ENCODE assay signal across 12 mouse cellular contexts in genomic region chr5:139585748-139586060, GRCm38 (mm10). TPM values are rescaled to one million over a fixed set of nuclear protein-coding genes. Genes with fewer than 3 reads are reported as not detected.
A peak's percentile ranks its signal among the peaks of the same experiment; 100 is the strongest.
DNase-seq lines count a peak whose midpoint lies in the region; ATAC-seq lines count a peak whose summit lies in the region.
"Had no signal": no experiment of that assay in that cellular context is flagged by ENCODE, and none has a peak within 500 bp of the region (broad histone marks: within the 10 kb centered on the region; RNA-seq: fewer than 3 reads in every experiment).

No protein-coding gene starts in this region.

- H3K4me3 ChIP-seq in heart, embryonic 10.5 days: peak overlapping the region; percentile 45
- H3K4me3 ChIP-seq in neural tube, embryonic 11.5 days (ENCODE audit: low read depth, low read length): no peak overlapping the region
- H3K4me3 ChIP-seq in limb, embryonic 10.5 days: peak overlapping the region; percentile 28
- H3K4me3 ChIP-seq in neural tube, embryonic 14.5 days (ENCODE audit: low read depth, low read length): no peak overlapping the region

- intact Hi-C loops in heart, postnatal 10 days (cut with DNase I): no loop called here

- no peaks in the 10 kb centered on the region for H3K9me3 ChIP-seq in heart, embryonic 10.5 days
- no peaks in the 10 kb centered on the region for H3K9me3 ChIP-seq in neural tube, embryonic 11.5 days (ENCODE audit: control insufficient read depth, low read length)
- no peaks in the 10 kb centered on the region for H3K9me3 ChIP-seq in limb, embryonic 10.5 days (replicated peaks)
- H3K9me3 ChIP-seq in neural tube, embryonic 14.5 days (ENCODE audit: control insufficient read depth, low read length): no peaks in the 10 kb centered on the region

- 5% methylated on average over 8 of the region's 8 CpGs for WGBS in heart, embryonic 10.5 days
- 9% methylated on average over 8 of the region's 8 CpGs for WGBS in neural tube, embryonic 11.5 days
- 14% methylated on average over 8 of the region's 8 CpGs for WGBS in limb, embryonic 10.5 days
- 11% methylated on average over 8 of the region's 8 CpGs for WGBS in neural tube, embryonic 14.5 days

- H3K27me3 ChIP-seq in heart, embryonic 10.5 days (ENCODE audit: insufficient read depth, poor library complexity, severe bottlenecking): peaks cover 87% of the 10 kb centered on the region
- H3K27me3 ChIP-seq in neural tube, embryonic 11.5 days (ENCODE audit: control insufficient read depth, insufficient read depth, low read length): peaks cover 53% of the 10 kb centered on the region
- peaks cover 94% of the 10 kb centered on the region for H3K27me3 ChIP-seq in limb, embryonic 10.5 days (ENCODE audit: low read depth, poor library complexity, severe bottlenecking)
- no peaks in the 10 kb centered on the region for H3K27me3 ChIP-seq in neural tube, embryonic 14.5 days (ENCODE audit: control insufficient read depth, insufficient read depth, low read length)

- no peak for DNase-seq in heart, embryonic 10.5 days (ENCODE audit: low spot score)
- DNase-seq in heart, postnatal 10 days: no peak
- no peak for DNase-seq in neural tube, embryonic 11.5 days (ENCODE audit: low spot score)
- DNase-seq in neural tube, embryonic 10.5 days (ENCODE audit: extremely low spot score, low spot score): no peak
- no peak for DNase-seq in limb, embryonic 10.5 days (ENCODE audit: low spot score)
- no peak for DNase-seq in frontal cortex, postnatal 10 days (ENCODE audit: low spot score in 2 of 2)
- DNase-seq in cerebellum, postnatal 14 days: no peak
- DNase-seq: kidney, postnatal 36 days had no signal

- H3K9ac ChIP-seq in neural tube, embryonic 11.5 days (ENCODE audit: low read length): no peak overlapping the region
- H3K9ac ChIP-seq in neural tube, embryonic 14.5 days (replicated peaks; ENCODE audit: low read depth, low read length): no peak overlapping the region

- no peak overlapping the region for H3K27ac ChIP-seq in heart, embryonic 10.5 days
- H3K27ac ChIP-seq in neural tube, embryonic 11.5 days (ENCODE audit: low read depth, low read length): peak overlapping the region; percentile 72; the same call in 1 of the 2 replicates
- H3K27ac ChIP-seq in limb, embryonic 10.5 days: no peak overlapping the region
- H3K27ac ChIP-seq in neural tube, embryonic 14.5 days (ENCODE audit: low read depth, low read length): peak overlapping the region; percentile 50

- no peak; the same call in 1 of the 2 replicates for ATAC-seq in neural tube, embryonic 11.5 days (ENCODE audit: insufficient read depth, low FRiP score, low TSS enrichment)
- no peak for ATAC-seq in neural tube, embryonic 14.5 days (ENCODE audit: low read depth)
- ATAC-seq: Patski had no signal

- H3K36me3 ChIP-seq in heart, embryonic 10.5 days: no peaks in the 10 kb centered on the region
- H3K36me3 ChIP-seq in neural tube, embryonic 11.5 days (ENCODE audit: control insufficient read depth, insufficient read depth, low read length): no peaks in the 10 kb centered on the region
- no peaks in the 10 kb centered on the region for H3K36me3 ChIP-seq in limb, embryonic 10.5 days
- no peaks in the 10 kb centered on the region for H3K36me3 ChIP-seq in neural tube, embryonic 14.5 days (ENCODE audit: control insufficient read depth, insufficient read depth, low read length)

- peaks cover 16% of the 10 kb centered on the region for H3K4me1 ChIP-seq in heart, embryonic 10.5 days
- H3K4me1 ChIP-seq in neural tube, embryonic 11.5 days (ENCODE audit: control insufficient read depth, insufficient read depth, low read length): peaks cover 24% of the 10 kb centered on the region
- H3K4me1 ChIP-seq in limb, embryonic 10.5 days: peaks cover 22% of the 10 kb centered on the region
- H3K4me1 ChIP-seq in neural tube, embryonic 14.5 days (ENCODE audit: control insufficient read depth, insufficient read depth, low read length): peaks cover 9% of the 10 kb centered on the region

- peak overlapping the region; percentile 24 for H3K4me2 ChIP-seq in neural tube, embryonic 11.5 days (ENCODE audit: low read depth)
- peak overlapping the region; percentile 36 for H3K4me2 ChIP-seq in neural tube, embryonic 14.5 days (ENCODE audit: low read depth, low read length)

RNA-seq across cellular contexts. Expression of gene Uncx, which starts 42.4 kb away (rescaled TPM):
- polyA plus RNA-seq in heart, embryonic 10.5 days (2016; fragmentation: Nextera tagmentation; extraction: Ambion mirVana): 0.18 TPM in 1 of 2 replicates, not detected in the other
- not detected for total RNA-seq in heart, postnatal 10 days (2021)
- 44.9 and 45.2 TPM in 2 replicates for polyA plus RNA-seq in neural tube, embryonic 11.5 days (2014; fragmentation: Nextera tagmentation; extraction: Ambion mirVana)
- 0.50 and 1.1 TPM in 2 replicates for polyA plus RNA-seq in limb, embryonic 10.5 days (2016; fragmentation: Nextera tagmentation; extraction: Ambion mirVana)
- polyA plus RNA-seq in neural tube, embryonic 14.5 days (2014; fragmentation: Nextera tagmentation; extraction: Ambion mirVana): 33.4 and 39.8 TPM in 2 replicates
- polyA plus RNA-seq: cortical plate, adult 2 months; Patski; testis, adult 2 months had no signal

Comparison
In these comparisons a context has a peak if more than half of its experiments do, and no peak if none do; other contexts are left out.
1. H3K27ac ChIP-seq: peak in neural tube, embryonic 11.5 days (single experiment) and neural tube, embryonic 14.5 days (single experiment); none in heart, embryonic 10.5 days (single experiment) and limb, embryonic 10.5 days (single experiment).
2. H3K4me3 ChIP-seq: peak in heart, embryonic 10.5 days (single experiment) and limb, embryonic 10.5 days (single experiment); none in neural tube, embryonic 11.5 days (single experiment) and neural tube, embryonic 14.5 days (single experiment).
3. RNA of gene Uncx, which starts 42.4 kb away (polyA plus RNA-seq): 44.9 to 45.2 TPM in neural tube, embryonic 11.5 days and 33.4 to 39.8 TPM in neural tube, embryonic 14.5 days; 0.50 to 1.1 TPM in limb, embryonic 10.5 days and 0.18 TPM in heart, embryonic 10.5 days; every median in the first group is over 10 times any median in the second.